Mouse (Mus musculus) embryonic fibroblast, embryonic 13.5 days (primary cell): ENCODE results near the gene Pclaf.

Experiments used
- CTCF ChIP-seq: IDR thresholded peaks from 2 replicates; pipeline ENCODE4 v1.5.1; 2011; ENCODE audit warnings: mild to moderate bottlenecking, control low read depth, low read length, moderate library complexity, borderline replicate concordance; ENCODE audit not compliant: insufficient read depth
- POLR2A ChIP-seq: IDR thresholded peaks from 2 replicates; pipeline ENCODE4 v1.6.1; 2011; ENCODE audit warnings: low read depth, mild to moderate bottlenecking, control low read depth, low read length, moderate library complexity

DNA sequence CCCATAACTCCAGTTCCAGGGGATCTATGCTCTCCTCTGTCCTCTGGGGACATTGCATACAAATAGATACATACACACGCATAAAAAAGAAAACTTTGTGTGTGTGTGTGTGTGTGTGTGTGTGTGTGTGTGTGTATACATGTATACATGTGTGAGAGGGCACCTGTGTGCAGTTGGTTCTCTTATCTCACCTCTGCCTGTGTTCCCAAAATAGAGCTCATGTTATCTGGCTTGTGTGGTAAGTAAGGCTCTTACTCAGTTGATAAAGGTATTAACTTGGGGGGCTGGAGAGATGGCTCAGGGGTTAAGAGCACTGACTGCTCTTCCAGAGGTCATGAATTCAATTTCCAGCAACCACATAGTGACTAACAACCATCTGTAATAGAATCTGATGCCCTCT, 27.0 kb downstream of the Pclaf start:
- TF ChIP-seq POLR2A (no peak), CTCF (no peak)
